Mouse (Mus musculus) central nervous system, embryonic 11.5 days (tissue): ENCODE data around the gene Snu13. TPM values are rescaled to one million over a fixed set of nuclear protein-coding genes. Genes with fewer than 3 reads are reported as not detected.

Experiments used
- polyA plus RNA-seq: library from polyadenylated mRNA; depleted of rRNA; stranded (reverse); fragments of >200 nt; gene quantifications from 2 replicates; pipeline ENCODE4 v1.2.3, GENCODE M21; 2012; rRNA removed

The Snu13 gene
- 88.9 and 164 TPM in 2 replicates for polyA plus RNA-seq

DNA sequence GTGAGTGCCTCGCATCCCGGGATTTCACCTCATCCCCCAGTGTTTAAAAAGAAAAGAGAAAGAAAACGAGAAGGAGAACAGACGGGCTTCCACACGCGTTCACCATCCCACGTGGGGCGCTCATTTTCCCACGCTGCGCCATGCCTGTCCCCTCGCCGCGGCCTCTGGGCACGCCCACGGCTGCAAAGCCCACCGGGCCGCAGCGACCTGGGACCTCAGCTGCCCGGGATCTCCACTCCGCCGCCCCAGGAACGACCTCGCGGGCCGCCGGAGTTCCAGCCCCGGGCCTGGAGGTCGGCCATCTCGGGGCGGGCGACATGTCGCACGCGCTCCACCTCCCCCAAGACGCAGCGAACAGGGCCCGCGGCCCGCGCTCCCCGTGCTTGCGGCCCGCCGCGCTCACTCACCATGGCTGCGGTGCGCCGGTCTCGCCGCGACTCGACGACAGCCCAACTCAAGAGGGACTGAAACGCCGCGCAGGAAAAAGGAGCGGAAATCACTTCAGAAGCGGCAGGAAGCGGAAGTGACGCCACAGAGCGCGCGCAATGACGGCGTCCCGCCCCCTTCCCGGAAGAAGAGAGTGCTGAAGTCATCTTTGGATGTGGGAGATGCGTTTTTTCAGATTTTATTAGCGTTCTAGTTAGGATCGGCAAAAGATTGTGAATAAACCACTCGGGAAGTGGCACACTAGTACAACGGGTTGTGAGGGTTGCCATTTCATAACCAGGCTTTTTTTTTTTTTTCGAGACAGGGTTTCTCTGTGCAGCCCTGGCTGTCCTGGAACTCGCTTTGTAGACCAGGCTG lies at the start of gene Snu13:
Gene Snu13 (minus strand): TSS at position 519 of the 804 bp plus-strand sequence.

DNA sequence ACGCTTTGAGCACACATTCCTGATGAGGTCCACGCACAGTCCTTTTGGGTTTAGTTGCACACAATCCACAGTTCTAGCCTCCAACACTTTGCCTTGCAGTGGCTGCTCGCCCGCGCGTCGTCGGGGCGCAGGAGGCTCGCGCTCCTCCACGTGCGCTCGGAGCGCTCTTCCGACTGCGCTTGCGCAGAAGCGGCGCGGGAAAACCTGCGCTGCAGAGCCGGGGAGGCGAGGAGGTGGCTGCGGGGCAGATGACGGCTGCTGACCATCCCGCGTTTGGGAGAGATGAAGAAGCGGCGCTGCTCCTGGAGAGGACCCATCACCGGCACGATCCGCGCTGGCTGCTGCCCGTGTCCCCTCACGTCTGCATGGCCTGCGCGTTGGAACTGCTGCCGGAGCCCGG lies 22.5 kb upstream of the Snu13 start, which contains the start of gene Mei1:
Gene Mei1 (plus strand): TSS at position 99 of the 400 bp plus-strand sequence.

DNA sequence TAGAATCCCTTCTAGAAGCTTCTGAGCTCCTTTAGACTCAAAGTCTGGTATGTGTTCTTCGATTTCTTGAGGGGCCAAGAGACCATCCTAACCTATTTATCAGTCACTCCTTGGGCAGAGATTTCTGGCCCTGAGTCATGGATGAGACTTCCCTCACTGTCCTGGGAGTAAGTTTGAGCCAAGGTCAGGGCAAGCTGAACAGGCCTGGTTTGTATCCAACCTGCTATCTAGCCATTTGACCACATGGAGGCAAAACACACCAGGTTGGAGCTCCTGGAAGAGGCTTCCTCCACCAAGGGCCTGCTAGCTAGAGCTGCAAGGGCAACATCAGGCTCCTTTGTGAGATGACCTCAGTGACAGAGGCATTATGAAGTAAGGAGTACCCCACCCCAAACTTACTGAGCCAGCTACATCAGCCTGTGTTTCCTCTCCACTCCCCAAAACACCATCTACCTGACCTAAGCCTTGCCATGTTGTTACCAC lies 11.4 kb upstream of the Snu13 start, which contains the start of gene 4930407I10Rik:
Gene 4930407I10Rik (plus strand): TSS at position 433 of the 483 bp plus-strand sequence.

DNA sequence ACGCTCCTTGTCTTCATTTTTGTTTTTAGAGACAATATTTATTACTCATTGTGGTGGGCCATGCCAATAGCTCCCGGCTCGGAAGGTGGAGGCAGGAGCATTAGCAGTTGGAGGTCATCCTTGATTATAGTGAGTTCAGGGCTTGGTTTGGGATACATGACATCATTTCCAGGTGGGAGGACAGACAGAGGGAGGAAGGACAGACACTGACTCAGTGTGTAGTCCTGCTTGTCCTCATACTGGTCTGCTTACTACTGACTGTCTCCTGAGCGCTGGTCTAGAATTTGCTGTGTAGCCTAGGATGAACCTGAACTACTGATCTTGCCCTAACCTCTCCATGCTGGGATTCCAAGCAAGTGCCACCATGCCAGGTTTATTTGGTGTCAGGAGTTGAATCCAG lies 13.6 kb downstream of the Snu13 start, which contains the start of gene Desi1:
Gene Desi1 (minus strand): TSS at position 101 of the 400 bp plus-strand sequence.

Other genes with a start within 250 kb of the Snu13 start
- gene Tef, start 245.2 kb downstream of the Snu13 start, polyA plus RNA-seq, result 30.6 and 34.0 TPM in 2 replicates
- gene Tob2, start 188.8 kb downstream of the Snu13 start, polyA plus RNA-seq, result 15.6 and 16.6 TPM in 2 replicates
- gene Phf5a, start 175.7 kb downstream of the Snu13 start, polyA plus RNA-seq, result 134 and 140 TPM in 2 replicates
- gene Aco2, start 175.3 kb downstream of the Snu13 start, polyA plus RNA-seq, result 153 and 168 TPM in 2 replicates
- gene Polr3h, start 121.4 kb downstream of the Snu13 start, polyA plus RNA-seq, result 22.2 and 24.0 TPM in 2 replicates
- 11.6 and 15.1 TPM in 2 replicates for gene Csdc2, start 110.8 kb downstream of the Snu13 start, polyA plus RNA-seq
- gene Pmm1, start 86.7 kb downstream of the Snu13 start, polyA plus RNA-seq, result 37.8 and 50.3 TPM in 2 replicates
- not detected in 2 replicates for gene 1700029P11Rik, start 67.1 kb downstream of the Snu13 start, polyA plus RNA-seq
- gene Xrcc6, start 59.8 kb downstream of the Snu13 start, polyA plus RNA-seq, result 39.3 and 44.3 TPM in 2 replicates
- 20.3 and 29.7 TPM in 2 replicates for gene Desi1, start 13.7 kb downstream of the Snu13 start, polyA plus RNA-seq
- 0.01 TPM in 1 of 2 replicates, not detected in the other for gene 4930407I10Rik, start 11.6 kb upstream of the Snu13 start, polyA plus RNA-seq
- 0.06 and 0.10 TPM in 2 replicates for gene Mei1, start 22.4 kb upstream of the Snu13 start, polyA plus RNA-seq
- gene Ccdc134, start 80.3 kb upstream of the Snu13 start, polyA plus RNA-seq, result 23.7 and 25.0 TPM in 2 replicates
- 120 and 126 TPM in 2 replicates for gene Srebf2, start 99.6 kb upstream of the Snu13 start, polyA plus RNA-seq
- gene Shisa8, start 165.2 kb upstream of the Snu13 start, polyA plus RNA-seq, result 0.57 and 1.2 TPM in 2 replicates
- 0.14 and 0.28 TPM in 2 replicates for gene Tnfrsf13c, start 176.8 kb upstream of the Snu13 start, polyA plus RNA-seq
- 45.2 and 65.4 TPM in 2 replicates for gene Cenpm, start 197.2 kb upstream of the Snu13 start, polyA plus RNA-seq
- gene 1500009C09Rik, start 204.8 kb upstream of the Snu13 start, polyA plus RNA-seq, result 6.7 and 13.2 TPM in 2 replicates
- gene Sept3, start 227.3 kb upstream of the Snu13 start, polyA plus RNA-seq, result 154 and 257 TPM in 2 replicates